Mouse (Mus musculus) embryo, embryonic 10 days (tissue): ENCODE data around the gene Itpr2.

Experiments
- DNase-seq: peaks from one replicate; pipeline ENCODE4 v3.0.0-alpha.2; 2015; ENCODE audit warnings: low spot score

Gene Itpr2

DNA sequence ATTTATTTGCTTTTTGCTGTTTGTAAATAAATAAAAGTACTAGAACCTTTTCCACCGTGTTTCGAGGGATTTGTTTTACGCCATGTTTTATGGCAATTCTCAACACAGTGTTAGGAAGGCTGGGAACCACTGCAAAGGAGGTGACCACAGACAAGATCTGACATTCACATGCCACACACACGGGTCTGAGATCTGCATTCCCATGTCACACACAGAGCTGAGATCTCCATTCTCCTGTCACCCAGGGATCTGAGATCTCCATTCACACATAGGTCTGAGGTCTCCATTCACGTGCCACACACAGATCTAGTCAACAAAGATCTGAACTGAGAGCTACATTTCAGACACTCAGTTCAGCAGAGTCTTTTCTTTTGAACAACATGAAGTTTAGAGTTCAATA is 282.0 kb downstream of the Itpr2 start:
- DNase-seq: no peak

DNA sequence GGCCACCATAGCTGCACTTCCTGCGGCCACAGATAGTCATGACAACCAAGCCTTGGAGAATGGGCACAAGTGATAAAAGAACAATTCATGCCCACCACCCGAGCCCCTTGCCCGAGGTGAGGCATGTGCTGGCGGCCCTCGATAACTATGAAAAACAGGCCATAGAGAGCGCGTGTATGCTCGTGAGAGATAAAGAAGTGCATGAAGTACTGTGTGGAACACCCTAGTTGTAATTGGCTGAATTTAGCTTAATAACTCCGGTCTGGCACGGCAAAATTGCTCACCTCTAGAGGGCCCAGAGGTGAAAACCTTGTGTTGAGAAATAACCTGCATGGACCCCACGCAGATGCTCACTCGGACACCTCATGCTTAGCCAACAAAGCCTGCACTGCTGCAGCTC is 282.5 kb downstream of the Itpr2 start:
- DNase-seq: no peak

DNA sequence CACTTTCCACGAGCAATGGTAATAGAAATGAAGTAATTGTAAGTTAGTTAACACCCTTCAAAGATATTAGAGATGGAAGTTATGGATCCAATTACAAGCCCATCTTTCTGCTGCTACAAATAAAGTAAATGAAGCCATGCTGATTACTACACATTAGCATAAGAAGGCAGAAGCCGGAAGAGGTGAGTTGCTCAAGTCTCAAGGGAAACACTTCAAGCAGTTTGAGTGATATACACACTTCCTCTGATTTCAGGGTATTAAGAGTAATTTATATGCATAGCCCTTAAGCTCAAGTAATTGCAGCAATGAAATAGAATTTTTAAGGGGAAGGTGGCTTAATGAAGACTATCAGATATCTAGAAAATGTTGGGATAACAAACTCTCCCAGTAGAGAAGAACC is 286.7 kb downstream of the Itpr2 start:
- no peak for DNase-seq

DNA sequence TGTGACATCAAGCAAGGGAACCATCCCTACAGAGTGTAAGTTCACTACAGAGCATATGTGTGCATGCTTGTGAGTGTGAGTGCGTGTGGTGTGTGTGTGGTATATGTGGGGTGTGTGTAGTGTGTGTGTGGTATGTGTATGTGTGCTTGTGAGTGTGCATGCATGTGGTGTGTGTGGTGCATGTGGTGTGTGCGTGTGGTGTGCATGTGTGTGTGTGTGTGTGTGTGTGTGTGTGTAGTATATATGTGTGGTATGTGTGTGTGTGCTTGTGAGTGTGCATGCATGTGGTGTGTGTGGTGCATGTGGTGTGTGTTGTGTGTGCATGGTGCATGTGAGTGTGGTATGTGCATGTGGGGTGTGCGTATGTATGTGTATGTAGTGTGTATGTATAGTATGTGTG is 289.7 kb downstream of the Itpr2 start:
- no peak for DNase-seq

DNA sequence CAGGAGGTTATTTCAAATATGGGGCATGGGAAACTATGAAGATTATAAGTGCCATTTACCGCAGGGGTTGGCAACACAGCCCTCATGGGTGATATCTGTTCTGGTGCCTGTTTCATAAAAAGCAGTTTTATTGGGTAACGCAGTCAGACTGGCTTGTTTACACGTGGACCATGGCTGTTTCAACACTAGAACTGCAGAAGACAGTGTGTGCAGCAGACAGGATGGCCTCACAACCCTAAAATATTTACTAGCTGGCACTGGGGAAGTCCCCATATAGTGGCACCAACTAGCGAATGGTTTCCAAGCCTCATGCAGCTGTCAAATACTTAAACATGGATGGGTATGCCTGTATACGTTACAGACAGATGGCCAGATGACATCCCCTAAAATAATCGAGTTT is 290.8 kb downstream of the Itpr2 start:
- DNase-seq: no peak

DNA sequence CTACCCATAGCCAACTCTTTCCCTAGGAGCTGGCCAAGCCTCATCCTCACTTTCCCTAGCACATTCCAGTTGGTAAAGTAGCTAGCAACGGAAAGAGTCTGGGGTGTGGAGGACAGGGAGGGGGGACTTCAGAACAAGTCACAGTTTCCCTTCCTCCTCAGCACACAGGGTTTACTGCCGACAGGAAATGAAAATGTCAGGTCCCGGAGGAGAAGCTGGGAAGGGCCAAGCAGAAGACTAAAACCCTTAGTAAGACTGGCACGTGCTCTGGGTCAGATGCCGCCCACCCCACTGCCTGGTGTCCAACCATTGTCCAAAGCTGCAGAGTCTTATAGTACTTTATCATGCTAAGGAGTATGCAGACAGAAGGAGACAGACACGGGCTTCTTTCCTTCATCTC is 293.0 kb downstream of the Itpr2 start:
- DNase-seq: no peak

DNA sequence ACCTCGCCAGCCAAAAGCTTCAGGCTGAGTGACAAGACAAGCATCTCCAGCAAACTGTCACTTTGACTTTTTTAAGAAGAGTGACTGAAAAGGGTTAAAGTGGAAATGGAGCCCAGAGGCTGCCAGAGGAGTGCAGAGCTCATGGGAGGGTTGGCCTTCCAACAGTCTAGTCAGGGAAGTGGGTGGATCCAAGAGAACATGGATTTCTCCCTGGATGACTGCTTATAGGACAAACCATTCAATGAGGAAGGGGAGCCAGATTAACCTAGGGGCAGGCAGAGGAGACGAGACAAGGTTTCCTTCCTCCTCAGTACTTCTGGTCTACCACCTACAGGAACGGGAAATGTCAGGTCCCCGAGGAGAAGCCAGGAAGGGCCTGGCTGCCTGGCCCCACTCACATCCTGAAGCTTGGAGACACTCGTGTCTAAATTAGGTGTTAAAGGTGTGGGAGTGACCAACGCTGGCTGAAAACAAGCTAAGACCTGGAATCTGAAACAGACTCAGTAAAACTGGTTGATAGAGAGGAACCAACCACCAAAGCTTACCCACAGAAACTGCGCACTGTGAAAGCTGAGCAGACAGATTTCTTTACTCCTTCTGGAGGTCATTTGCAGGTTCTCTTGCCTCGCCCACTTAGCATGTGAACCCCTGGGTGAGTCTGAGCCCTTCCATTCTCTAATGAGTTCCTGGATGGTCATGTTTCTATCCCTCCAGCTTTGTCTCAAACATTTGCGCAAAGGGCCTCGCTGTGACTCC is 294.6 kb downstream of the Itpr2 start:
- DNase-seq: no peak

DNA sequence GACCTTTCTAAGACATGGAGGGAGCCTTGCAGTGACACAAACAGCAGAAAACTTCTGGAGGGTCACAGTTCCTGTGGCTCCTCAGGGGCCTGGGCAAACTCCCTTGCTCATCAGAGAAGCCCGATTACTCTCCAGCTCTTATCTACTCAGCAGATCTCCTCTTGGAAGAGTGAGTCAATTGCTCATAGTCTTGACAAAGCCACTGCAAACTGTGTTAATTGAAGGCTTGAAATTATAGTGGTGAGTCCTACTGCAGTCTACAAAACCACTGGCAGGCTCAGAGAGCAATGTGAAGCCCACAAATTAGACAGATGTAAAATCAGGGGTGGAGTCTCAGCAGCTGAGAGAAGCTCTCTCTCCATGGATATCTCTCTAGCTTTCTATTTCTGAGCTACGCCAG is 296.9 kb downstream of the Itpr2 start:
- no peak for DNase-seq

DNA sequence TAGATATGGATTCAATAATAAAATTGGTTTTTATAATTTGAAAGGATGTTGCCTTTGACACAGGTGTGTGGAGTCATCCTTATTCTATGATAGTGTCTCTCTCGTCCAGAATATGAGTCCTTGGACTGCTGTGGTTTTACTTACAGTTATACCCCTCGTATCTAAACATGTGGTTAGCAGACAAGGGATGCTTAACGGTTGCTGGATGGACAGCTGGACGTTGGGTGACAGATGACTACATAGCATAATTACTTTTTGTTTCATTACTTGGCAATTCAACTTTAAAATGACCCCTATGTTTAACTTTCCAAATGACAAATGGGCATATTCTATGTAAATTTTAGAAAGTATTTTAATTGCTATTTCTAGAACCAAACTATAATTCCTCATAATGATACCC is 297.6 kb downstream of the Itpr2 start:
- DNase-seq: no peak

DNA sequence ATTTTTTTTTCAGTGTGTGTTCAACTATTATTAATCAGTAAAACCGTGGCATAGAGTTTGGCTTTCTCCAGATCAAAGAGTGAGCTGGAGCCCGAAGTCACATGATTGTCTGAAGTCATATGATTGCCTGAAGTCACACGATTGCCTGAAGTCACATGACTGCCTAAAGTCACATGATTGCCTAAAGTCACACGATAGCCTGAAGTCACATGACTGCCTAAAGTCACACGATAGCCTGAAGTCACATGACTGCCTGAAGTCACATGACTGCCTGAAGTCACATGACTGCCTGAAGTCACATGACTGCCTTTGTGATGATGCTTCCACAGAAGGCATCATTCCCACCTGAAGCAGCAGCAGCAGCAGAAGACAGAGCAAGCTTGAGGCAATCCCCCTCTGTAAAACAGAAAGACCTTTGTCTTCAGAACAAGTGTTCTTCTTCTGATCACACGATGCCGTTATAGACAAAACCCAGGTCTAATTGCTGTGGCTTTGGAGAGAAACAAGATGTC is 304.1 kb downstream of the Itpr2 start:
- no peak for DNase-seq

DNA sequence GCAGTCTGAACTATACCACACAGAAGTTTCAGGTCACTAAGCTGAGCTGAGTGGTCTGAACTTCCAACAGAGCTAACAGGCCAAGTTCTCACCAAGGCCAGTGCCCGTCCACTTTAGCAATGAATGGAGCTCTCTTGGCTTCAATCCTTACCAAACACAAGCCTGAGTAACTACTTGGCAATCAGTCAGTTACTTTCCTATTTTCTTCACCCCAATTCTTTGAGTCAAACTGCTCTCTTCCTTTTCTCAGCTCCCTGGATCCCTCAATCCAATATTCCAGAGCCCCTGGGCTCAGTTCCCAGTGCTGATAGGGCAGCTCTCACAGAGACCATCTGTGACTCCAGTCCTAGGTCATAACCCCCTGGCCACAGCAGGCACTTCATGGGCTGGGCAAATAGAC is 305.3 kb downstream of the Itpr2 start:
- DNase-seq: no peak

DNA sequence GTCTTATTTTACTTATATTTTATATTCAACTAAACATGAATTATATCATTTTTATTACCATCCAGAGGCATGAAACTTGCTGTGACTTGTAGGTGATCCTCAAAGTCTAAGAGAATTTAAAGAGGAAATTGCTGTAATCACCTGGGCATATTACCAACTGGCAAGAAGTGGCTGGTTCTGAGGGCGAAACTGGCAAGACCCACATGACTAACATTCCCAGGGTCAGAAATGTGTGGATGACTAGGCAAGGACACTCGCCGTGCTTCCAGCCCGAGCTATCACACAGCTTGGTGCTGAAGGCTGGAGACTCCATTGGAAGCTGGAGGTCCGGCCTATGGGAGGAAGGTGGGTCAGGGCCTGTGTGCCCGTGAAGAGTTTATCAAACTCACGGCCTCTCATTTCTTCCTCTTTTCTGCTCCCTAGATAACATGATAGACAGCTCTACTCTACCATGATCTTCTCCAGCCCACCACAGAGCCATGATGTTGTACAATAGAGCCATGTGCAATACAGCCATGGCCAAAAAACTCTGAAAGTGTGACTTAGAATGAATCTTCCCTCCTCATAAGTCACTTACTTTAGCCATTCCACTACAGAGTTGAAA is 306.1 kb downstream of the Itpr2 start:
- DNase-seq: no peak

DNA sequence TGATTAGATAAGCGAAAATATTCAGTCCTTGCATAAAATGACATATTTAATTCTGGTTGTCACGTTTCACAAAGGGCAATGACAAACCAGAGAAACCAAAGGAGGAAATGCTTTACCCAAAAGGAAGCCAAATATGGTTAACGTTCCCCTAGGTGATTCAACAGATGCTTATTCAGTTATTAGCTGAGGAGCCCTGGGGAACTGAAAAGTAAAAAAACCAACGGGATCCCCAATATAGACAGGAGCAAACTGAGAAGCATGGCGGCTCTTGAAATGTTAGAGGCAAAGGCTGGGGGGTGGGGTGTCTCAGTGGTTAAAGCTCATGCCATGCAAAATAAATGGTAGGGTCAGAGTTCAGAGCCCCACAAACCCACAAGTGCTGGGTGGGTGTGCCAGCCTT is 310.1 kb downstream of the Itpr2 start:
- no peak for DNase-seq

DNA sequence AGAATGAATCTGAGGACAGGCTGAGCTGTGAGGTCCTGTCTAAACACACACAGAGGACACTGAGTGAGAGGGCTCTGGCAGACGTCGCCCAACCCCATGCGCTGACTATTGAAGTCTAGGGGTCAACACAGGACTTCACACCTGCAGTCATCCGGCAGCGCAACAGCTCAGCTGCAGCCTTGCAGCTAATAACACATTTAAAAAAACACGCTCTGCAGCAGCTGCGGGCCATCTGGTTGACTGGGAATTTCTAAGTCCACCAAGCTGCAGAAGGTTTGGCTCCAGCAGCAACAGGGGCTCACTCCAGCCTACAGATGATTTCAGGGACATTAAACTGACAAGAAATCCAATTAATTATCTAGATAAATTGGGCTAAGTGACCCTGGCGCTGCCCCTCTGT is 312.0 kb downstream of the Itpr2 start:
- DNase-seq: peak; percentile 58

DNA sequence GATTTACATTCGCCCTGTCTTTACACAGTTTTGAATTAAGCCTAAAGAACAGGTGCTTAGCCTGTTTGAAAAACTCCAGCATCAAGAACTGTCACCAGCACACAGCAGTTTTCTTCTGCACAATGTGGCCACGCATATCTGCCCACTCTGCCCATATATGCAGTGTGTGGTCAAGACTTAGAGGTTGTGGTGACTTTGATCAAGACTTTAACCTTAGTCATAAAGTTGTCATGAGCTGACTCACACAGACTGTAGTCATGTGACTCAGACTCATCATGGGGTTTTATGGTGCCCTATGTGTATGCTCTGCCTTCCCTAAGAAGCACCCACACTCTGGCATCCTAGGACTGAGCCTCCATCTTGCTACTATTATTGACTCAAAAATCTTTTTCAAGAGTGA is 316.5 kb downstream of the Itpr2 start:
- no peak for DNase-seq

DNA sequence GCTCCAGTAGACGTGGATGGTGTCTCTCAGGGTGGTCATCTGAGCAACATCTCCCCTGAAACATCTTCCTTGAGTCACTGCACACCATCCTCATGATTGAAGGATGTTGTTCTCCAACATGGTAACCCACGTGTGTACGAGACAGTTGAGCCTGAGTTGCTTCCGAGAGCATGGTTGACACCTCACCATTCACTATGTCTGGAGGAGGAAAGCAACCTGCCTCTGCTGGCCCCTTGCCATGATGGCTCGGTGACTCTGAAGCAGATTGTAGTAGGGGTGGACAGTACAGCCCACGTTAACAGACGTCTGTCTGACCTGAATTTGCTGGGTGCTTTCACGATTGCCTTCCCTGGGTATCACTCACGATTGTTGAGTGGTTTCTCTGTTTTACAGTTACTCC is 317.3 kb downstream of the Itpr2 start:
- DNase-seq: no peak

DNA sequence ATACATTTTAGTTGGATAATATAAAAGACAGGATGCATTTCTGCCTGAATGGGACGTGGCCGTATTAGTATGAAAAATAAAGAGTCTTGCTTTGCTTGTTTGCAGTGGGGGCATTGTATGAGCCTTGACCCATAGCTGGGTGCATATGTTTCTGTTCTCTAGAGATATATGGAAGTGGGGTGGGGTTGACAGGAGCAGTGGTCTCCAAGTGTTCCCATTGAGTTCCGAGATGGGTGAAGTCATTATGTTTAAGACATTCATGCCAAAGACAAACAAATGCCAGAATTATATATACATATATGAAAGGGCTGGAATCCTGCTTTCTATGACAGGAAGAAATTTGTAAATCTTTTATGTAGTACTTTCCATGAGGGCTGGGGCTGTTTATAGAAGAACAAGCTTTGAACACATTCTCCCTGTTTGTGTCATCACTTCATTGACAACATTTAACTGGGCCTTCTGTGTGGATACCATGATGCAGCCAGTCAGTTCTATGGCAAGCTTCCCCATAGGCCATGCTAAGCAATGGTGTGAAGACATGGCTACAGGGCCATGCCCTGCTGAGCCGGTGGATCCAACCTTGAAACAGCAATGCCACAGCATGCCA is 327.3 kb downstream of the Itpr2 start:
- DNase-seq: no peak

DNA sequence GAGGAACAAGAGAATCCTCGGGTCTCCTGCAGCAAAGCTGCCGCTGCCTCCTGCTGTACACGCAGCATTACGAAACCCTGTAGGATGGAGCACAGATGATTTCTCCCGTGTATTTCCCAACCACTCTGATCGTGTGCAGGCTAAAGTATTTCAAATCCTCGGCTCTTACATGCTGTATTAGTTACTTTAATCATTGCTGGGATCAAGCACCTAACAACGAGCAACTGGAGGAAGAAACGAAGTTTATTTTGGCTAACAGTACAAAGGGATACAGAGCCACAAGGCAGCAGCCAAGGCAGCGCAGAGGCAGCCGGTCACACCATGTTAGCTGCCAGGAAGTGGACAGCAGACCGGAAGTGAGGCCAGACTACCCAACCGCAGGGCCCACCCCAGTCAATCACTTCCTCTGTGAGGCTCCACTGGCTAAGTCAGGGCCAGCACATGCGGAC is 331.4 kb downstream of the Itpr2 start:
- DNase-seq: no peak

DNA sequence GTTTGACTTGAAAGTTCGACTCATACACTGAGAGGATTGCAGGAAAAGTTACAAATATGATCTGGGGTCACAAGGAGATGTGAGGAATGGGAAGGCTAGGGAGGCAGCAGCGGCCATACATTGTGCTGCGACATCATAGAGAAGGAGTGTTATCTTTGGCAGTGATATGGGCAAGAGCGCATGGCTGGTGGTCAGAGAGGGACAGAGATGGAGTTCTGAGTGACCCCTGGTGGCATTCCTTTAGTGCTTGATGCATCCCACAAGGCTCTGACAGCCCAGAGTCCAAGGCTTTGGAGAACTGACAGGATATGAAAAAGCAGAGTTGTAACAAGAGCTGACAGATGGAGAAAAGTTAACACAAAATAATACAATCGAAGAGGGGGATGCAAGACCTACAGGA is 334.8 kb downstream of the Itpr2 start:
- no peak for DNase-seq

DNA sequence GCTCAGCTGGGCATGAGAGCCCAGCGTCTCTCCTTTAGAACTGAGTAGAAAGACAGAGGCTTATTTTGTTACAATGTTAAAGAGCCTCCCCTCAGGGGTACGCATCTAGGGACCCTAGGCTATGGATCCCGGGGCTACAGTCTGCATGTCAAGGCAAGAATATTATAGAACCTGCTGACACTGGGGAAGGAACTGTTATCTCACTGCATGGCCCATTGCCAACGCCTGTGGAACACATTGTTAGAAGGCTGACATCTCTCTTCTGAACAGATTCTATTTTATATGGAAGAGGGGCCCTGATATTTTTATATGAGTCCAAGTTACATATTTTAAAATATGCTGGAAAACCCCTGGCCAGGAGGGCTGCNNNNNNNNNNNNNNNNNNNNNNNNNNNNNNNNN is 342.4 kb downstream of the Itpr2 start:
- no peak for DNase-seq

DNA sequence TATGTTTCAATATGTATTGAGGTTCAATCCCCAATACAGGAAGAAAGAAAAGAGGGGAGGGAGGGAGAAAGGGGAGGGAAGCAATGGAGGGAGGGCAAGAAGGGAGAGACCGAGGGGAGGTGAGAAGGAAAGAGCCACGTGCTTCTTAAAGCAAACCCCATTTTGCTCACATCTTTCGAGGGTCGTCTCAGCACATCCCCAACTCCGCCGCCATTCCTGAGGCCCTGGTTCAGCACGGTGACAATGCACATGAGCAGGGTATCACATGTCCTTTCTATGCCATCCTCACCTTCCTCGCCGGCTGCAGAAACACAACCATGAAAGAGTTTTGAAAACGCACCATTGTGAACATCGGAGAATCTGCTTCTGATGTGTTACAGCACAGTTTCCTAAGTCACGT is 343.3 kb downstream of the Itpr2 start:
- DNase-seq: no peak

DNA sequence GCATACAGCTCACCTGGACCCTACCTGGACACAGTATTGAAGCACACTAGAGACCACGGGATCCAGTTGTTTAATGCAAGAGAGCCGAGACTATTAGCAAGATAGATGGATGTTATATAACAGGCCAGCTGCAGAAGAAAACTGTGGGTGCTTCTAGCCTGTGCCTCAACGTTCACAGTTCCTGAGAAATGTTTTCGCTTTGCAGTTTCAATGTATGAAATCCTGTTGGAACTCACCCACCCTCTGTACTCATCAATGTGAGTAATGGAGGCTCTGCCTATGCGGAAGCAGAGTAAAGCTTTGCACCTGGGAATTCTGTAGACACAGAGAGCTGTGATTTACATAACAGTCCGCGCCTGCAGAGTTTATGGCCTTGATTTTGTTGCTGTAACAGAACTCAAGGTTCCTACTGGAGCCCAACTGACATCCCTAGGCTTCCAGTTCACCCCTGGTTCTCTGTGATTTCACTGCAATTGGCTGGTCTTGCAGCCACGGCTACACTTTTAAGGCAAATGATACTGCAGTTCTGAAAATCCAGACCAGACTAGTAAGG is 344.0 kb downstream of the Itpr2 start:
- DNase-seq: no peak

DNA sequence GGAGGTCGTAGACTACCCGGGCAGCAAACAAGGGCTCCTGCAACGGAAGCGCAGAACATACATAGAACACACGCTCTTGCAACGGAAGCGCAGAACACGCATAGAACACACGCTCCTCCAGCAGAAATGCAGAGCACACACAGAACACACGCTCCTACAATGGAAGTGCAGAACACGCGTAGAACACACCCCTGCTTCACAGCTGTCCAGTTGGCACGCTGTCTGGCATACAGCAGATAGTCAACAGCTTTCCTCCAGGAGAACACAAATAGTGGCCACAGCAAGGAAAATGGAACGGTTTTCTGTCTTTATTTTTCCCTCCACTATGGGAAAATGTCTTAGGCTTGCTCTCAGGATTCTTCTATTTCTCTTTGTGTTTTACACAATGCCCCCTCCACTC is 344.9 kb downstream of the Itpr2 start:
- DNase-seq: no peak
